Mouse (Mus musculus): Measurements from ENCODE around the gene Cd81.

GRCm38 (mm10) chr7:143044049-143044825 lies 8.3 kb upstream of the Cd81 start:
- TF ChIP-seq CTCF (IDR thresholded peaks at IDR 0.05; ENCODE audit: borderline replicate concordance, insufficient read depth, low read length), result no peak
- no peak for TF ChIP-seq POLR2A (IDR thresholded peaks at IDR 0.05; ENCODE audit: low read depth, low read length)

Measured in embryonic fibroblast, embryonic 13.5 days (primary cell).